Mouse (Mus musculus) hindbrain, embryonic 11.5 days (tissue): ENCODE data around the gene Glra2. TPM values are rescaled to one million over a fixed set of nuclear protein-coding genes. Genes with fewer than 3 reads are reported as not detected.
"Not testable (repeated sequence)": the region's sequence is repeated elsewhere in the genome, so short reads cannot be mapped to it uniquely, and the experiment has no call there.

Experiments used
- ATAC-seq: fragments of 200-750 bp; cut with Nextera tagmentation; 2 replicates; pipeline ENCODE4 v1.8.0; 2017; ENCODE audit warnings: mild to moderate bottlenecking, moderate TSS enrichment, moderate library complexity; ENCODE audit not compliant: low FRiP score
- DNase-seq: peaks from one replicate; pipeline ENCODE4 v3.0.0-alpha.2; 2015; ENCODE audit warnings: low spot score
- H3K27ac ChIP-seq: fragments of 300-500 bp; sonication (generic); 2 replicates; pipeline ENCODE4 v1.5.1; 2014; ENCODE audit warnings: mild to moderate bottlenecking, low read depth, low read length
- H3K27me3 ChIP-seq: fragments of 300-500 bp; sonication (generic); 2 replicates; pipeline ENCODE4 v1.6.1; 2014; ENCODE audit warnings: mild to moderate bottlenecking, low read length, moderate library complexity, mixed read lengths; ENCODE audit not compliant: control insufficient read depth, insufficient read depth
- H3K36me3 ChIP-seq: fragments of 300-500 bp; sonication (generic); 2 replicates; pipeline ENCODE4 v1.6.1; 2014; ENCODE audit warnings: mild to moderate bottlenecking, low read length, moderate library complexity, mixed read lengths; ENCODE audit not compliant: control insufficient read depth, insufficient read depth
- H3K4me1 ChIP-seq: fragments of 300-500 bp; sonication (generic); replicated peaks from 2 replicates; pipeline ENCODE4 v1.6.1; 2014; ENCODE audit warnings: low read length, mixed read lengths; ENCODE audit not compliant: control insufficient read depth, insufficient read depth
- H3K4me2 ChIP-seq: fragments of 300-500 bp; sonication (generic); replicated peaks from 2 replicates; pipeline ENCODE4 v1.6.1; 2014; ENCODE audit warnings: mild to moderate bottlenecking, low read depth, low read length
- H3K4me3 ChIP-seq: fragments of 300-500 bp; sonication (generic); 2 replicates; pipeline ENCODE4 v1.5.1; 2014; ENCODE audit warnings: low read depth, low read length
- H3K9ac ChIP-seq: fragments of 300-500 bp; sonication (generic); 2 replicates; pipeline ENCODE4 v1.6.1; 2014; ENCODE audit warnings: low read depth, low read length
- H3K9me3 ChIP-seq: fragments of 300-500 bp; sonication (generic); 2 replicates; pipeline ENCODE4 v1.6.1; 2016; ENCODE audit warnings: low read length; ENCODE audit not compliant: control insufficient read depth
- WGBS: fragments of 180-500 bp; shearing (Covaris S2); extraction: QIAGEN DNeasy Blood & Tissue Kit; methylation state at CpG from one replicate; pipeline ENCODE4 v1.1.7; 2014; 5-methylcytosine and 5-hydroxymethylcytosine counted together
- polyA plus RNA-seq: library from polyadenylated mRNA; unstranded; fragments of >200 nt; fragmentation: Nextera tagmentation; extraction: Ambion mirVana; gene quantifications from 2 replicates; pipeline ENCODE4 v1.2.1, GENCODE M21; 2014

Gene Glra2
- 0.53 and 0.85 TPM in 2 replicates for polyA plus RNA-seq

- WGBS = 13% methylated on average over 12 of the region's 12 CpGs
- Histone ChIP-seq H3K4me3 (peak within 1 kb of the TSS; percentile 16), H3K36me3 (no peaks in the 10 kb centered on the region), H3K27ac (no peak within 1 kb of the TSS), H3K4me1 (no peaks in the 10 kb centered on the region), H3K4me2 (peak within 1 kb of the TSS; percentile 46), H3K9me3 (no peaks in the 10 kb centered on the region), H3K9ac (no peak within 1 kb of the TSS), H3K27me3 (no peaks in the 10 kb centered on the region)
- ATAC-seq (peak; percentile 65), DNase-seq (peak; percentile 67)
These were observed at the start of gene Glra2 for GRCm38 (mm10) chrX:165326939-165327698. Gene Glra2 (minus strand): TSS chrX:165327393.

- Histone ChIP-seq H3K4me1 (no peaks in the 10 kb centered on the region), H3K9me3 (no peaks in the 10 kb centered on the region), H3K4me2 (no peak overlapping the region), H3K9ac (no peak overlapping the region), H3K36me3 (no peaks in the 10 kb centered on the region), H3K27me3 (no peaks in the 10 kb centered on the region), H3K4me3 (no peak overlapping the region), H3K27ac (no peak overlapping the region)
- WGBS = 90% methylated on average over 1 of the region's 1 CpGs
- no peak for DNase-seq
- no peak for ATAC-seq
These were observed 35.6 kb upstream of the Glra2 start for GRCm38 (mm10) chrX:165362798-165363197.

- H3K9ac ChIP-seq = no peak overlapping the region
- H3K9me3 ChIP-seq = no peaks in the 10 kb centered on the region
- 90% methylated on average over 5 of the region's 5 CpGs for WGBS
- H3K4me1 ChIP-seq = no peaks in the 10 kb centered on the region
- H3K27me3 ChIP-seq = no peaks in the 10 kb centered on the region
- H3K36me3 ChIP-seq = no peaks in the 10 kb centered on the region
- H3K4me3 ChIP-seq = no peak overlapping the region
- no peak for DNase-seq
- no peak for ATAC-seq
- H3K4me2 ChIP-seq = no peak overlapping the region
- no peak overlapping the region for H3K27ac ChIP-seq
These were observed 17.4 kb upstream of the Glra2 start for GRCm38 (mm10) chrX:165344611-165345010.

GRCm38 (mm10) chrX:165327699-165328333 lies 623 bp upstream of the Glra2 start:
- DNase-seq (peak; percentile 68), ATAC-seq (no peak)
- Histone ChIP-seq H3K9ac (no peak overlapping the region), H3K27ac (no peak overlapping the region), H3K9me3 (no peaks in the 10 kb centered on the region), H3K4me1 (no peaks in the 10 kb centered on the region), H3K4me3 (peak overlapping the region; percentile 16), H3K36me3 (no peaks in the 10 kb centered on the region), H3K27me3 (no peaks in the 10 kb centered on the region), H3K4me2 (peak overlapping the region; percentile 46)
- WGBS = 22% methylated on average over 8 of the region's 9 CpGs

GRCm38 (mm10) chrX:165193550-165193949 lies 133.6 kb downstream of the Glra2 start:
- WGBS = 74% methylated on average over 1 of the region's 1 CpGs
- ATAC-seq (no peak), DNase-seq (no peak)

GRCm38 (mm10) chrX:165191170-165191569 lies 136.0 kb downstream of the Glra2 start:
- Histone ChIP-seq H3K4me1 (no peaks in the 10 kb centered on the region), H3K9ac (no peak overlapping the region), H3K4me3 (no peak overlapping the region), H3K4me2 (no peak overlapping the region), H3K27me3 (no peaks in the 10 kb centered on the region), H3K27ac (no peak overlapping the region), H3K36me3 (no peaks in the 10 kb centered on the region), H3K9me3 (no peaks in the 10 kb centered on the region)
- ATAC-seq (no peak), DNase-seq (no peak)
- WGBS = 44% methylated on average over 1 of the region's 1 CpGs

More at GRCm38 (mm10) chrX:165193550-165193949, 133.6 kb downstream of the Glra2 start:
- Histone ChIP-seq H3K4me2 (no peak overlapping the region), H3K27ac (no peak overlapping the region), H3K4me1 (no peaks in the 10 kb centered on the region), H3K36me3 (no peaks in the 10 kb centered on the region), H3K4me3 (no peak overlapping the region), H3K9me3 (no peaks in the 10 kb centered on the region), H3K27me3 (no peaks in the 10 kb centered on the region), H3K9ac (no peak overlapping the region)

GRCm38 (mm10) chrX:165182948-165183347 lies 144.2 kb downstream of the Glra2 start:
- WGBS = 90% methylated on average over 2 of the region's 2 CpGs
- DNase-seq, H3K4me1 ChIP-seq, H3K4me2 ChIP-seq, ATAC-seq, H3K27ac ChIP-seq, H3K4me3 ChIP-seq, H3K36me3 ChIP-seq, H3K27me3 ChIP-seq, H3K9me3 ChIP-seq, H3K9ac ChIP-seq: not testable (repeated sequence)

GRCm38 (mm10) chrX:165156549-165156948 lies 170.6 kb downstream of the Glra2 start:
- H3K9me3 ChIP-seq = no peaks in the 10 kb centered on the region

GRCm38 (mm10) chrX:165104171-165104570 lies 223.0 kb downstream of the Glra2 start:
- Histone ChIP-seq H3K4me3 (no peak overlapping the region), H3K4me2 (no peak overlapping the region), H3K9me3 (no peaks in the 10 kb centered on the region), H3K27me3 (no peaks in the 10 kb centered on the region), H3K9ac (no peak overlapping the region), H3K27ac (no peak overlapping the region), H3K4me1 (no peaks in the 10 kb centered on the region), H3K36me3 (no peaks in the 10 kb centered on the region)
- 79% methylated on average over 1 of the region's 1 CpGs for WGBS
- DNase-seq = no peak
- ATAC-seq = no peak

More at GRCm38 (mm10) chrX:165156549-165156948, 170.6 kb downstream of the Glra2 start:
- Histone ChIP-seq H3K27me3 (no peaks in the 10 kb centered on the region), H3K4me2 (no peak overlapping the region), H3K4me1 (no peaks in the 10 kb centered on the region), H3K4me3 (no peak overlapping the region), H3K36me3 (no peaks in the 10 kb centered on the region), H3K9ac (no peak overlapping the region), H3K27ac (no peak overlapping the region)
- DNase-seq (no peak), ATAC-seq (no peak)
- 91% methylated on average over 1 of the region's 1 CpGs for WGBS
